Mouse (Mus musculus): ENCODE data around the gene Nup210l. TPM values are rescaled to one million over a fixed set of nuclear protein-coding genes. Genes with fewer than 3 reads are reported as not detected.
A peak's percentile ranks its signal among the peaks of the same experiment; 100 is the strongest.

Gene Nup210l
- polyA plus RNA-seq, 1 experiment from 2014 or later: 0.24 TPM

DNA sequence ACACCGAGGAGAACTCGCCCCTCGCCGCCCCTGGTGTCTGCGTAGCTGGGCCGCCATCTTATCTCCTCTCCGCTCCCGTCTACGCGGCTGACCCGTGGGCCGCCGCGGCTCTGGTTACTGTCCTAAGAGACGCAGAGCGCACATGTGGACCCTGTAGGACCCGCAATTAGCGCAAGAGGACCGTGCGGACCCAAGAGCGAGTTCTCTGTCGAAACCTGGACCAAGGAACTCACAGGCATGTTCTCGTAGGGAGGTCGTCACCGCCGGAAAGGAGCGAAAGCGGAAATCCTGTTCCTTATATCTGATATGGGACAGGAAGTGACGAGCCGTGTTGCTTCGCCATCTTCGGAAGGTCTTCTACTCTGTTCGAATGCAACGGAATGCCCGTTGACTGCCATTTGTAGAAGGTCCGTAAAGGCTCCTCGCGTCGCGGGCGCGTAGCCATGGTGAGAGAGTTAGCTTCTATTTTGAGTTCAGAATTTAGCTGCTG, 109.5 kb downstream of the Nup210l start, which contains the start of the genes Rps27 and Rab13:
Gene Rps27, minus strand, starts transcription at position 275 of the 490 bp plus-strand sequence.
Gene Rab13, plus strand, starts transcription at position 319 of the 490 bp plus-strand sequence.
- peak; percentile 87 for ATAC-seq (ENCODE audit: insufficient number of reproducible peaks, insufficient read depth, low FRiP score, low read depth)

DNA sequence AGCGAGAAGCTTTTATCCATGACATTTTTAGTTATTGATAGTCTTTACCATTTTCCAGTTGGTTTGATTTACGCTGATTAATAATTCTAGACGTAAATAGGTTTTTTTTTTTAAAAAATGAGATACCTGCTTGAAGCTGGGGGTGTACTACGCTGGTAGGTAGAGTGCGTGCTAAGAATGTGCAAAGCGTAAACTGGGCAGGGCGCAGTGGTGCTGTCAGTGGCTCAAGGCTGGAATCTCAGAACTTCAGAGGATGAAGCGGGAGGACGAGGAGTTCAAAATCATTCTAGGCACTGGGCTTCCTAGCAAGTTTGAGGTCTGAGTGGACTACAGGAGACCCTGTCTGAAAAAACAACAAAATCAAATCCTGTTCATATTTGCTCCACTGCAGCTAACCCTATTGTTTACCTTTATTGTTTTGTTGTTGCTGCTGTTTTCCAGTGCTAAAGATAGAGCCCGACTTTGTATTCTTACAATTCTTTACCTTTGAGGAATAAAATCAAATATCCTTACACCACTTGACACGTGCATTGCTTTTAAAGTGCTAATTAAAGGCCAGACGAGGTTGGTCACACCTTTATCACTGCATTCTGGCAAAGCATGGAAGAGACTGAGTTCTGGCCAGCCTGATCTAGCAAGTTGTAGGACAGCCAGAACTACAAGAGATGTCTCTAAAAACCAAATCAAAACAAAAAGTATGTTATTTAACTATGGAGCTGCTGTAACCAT, 110.2 kb downstream of the Nup210l start:
- peaks cover 7 to 21% of the 10 kb centered on the region in 2 experiments; a peak in 3 of 4 replicates for H3K4me1 ChIP-seq (ENCODE audit: control insufficient read depth in 2 of 2, insufficient read depth in 2 of 2, low read length in 2 of 2)
- H3K9me3 ChIP-seq (ENCODE audit: control insufficient read depth, low read length): no peaks in the 10 kb centered on the region
- peak overlapping the region; percentile 88 for H3K4me2 ChIP-seq (ENCODE audit: low read length)
- WGBS: 13% methylated on average over 12 of the region's 12 CpGs
- H3K27ac ChIP-seq (replicated peaks in 1 of 2; ENCODE audit: control insufficient read depth in 1 of 2, insufficient read depth in 1 of 2, low read depth in 2 of 2, low read length in 2 of 2): peak overlapping the region in 1 of 2 experiments; percentile 86; a peak in 1 of 4 replicates
- ATAC-seq (ENCODE audit: insufficient number of reproducible peaks, insufficient read depth, low FRiP score, low read depth): 0 out of 2 replicates have a peak, but pooled peaks have one; percentile 28
- H3K9ac ChIP-seq (ENCODE audit: low read length): peak overlapping the region; percentile 63
- H3K4me3 ChIP-seq (ENCODE audit: control insufficient read depth in 1 of 2, insufficient read depth in 1 of 2, low read depth in 1 of 2, low read length in 2 of 2): peak overlapping the region; percentile 62 to 95
- no peaks in the 10 kb centered on the region for H3K27me3 ChIP-seq (ENCODE audit: control insufficient read depth, insufficient read depth, low read length)
- peaks cover 36% of the 10 kb centered on the region for H3K36me3 ChIP-seq (ENCODE audit: control insufficient read depth, insufficient read depth, low read length)

More for the DNA sequence above, 109.5 kb downstream of the Nup210l start, which contains the start of the genes Rps27 and Rab13:
- Histone ChIP-seq H3K4me3 (ENCODE audit: control insufficient read depth in 1 of 2, insufficient read depth in 1 of 2, low read depth in 1 of 2, low read length in 2 of 2) (peak within 1 kb of the TSS; percentile 62 to 95), H3K9me3 (ENCODE audit: control insufficient read depth, low read length) (no peaks in the 10 kb centered on the region), H3K27ac (replicated peaks in 1 of 2; ENCODE audit: control insufficient read depth in 1 of 2, insufficient read depth in 1 of 2, low read depth in 2 of 2, low read length in 2 of 2) (peak within 1 kb of the TSS; percentile 86 to 96), H3K4me1 (ENCODE audit: control insufficient read depth in 2 of 2, insufficient read depth in 2 of 2, low read length in 2 of 2) (peaks cover 7 to 21% of the 10 kb centered on the region in 2 experiments; a peak in 3 of 4 replicates), H3K36me3 (ENCODE audit: control insufficient read depth, insufficient read depth, low read length) (peaks cover 43% of the 10 kb centered on the region), H3K27me3 (ENCODE audit: control insufficient read depth, insufficient read depth, low read length) (no peaks in the 10 kb centered on the region), H3K4me2 (ENCODE audit: low read length) (peak within 1 kb of the TSS; percentile 88), H3K9ac (ENCODE audit: low read length) (peak within 1 kb of the TSS; percentile 85)
- WGBS: under 1% methylated on average over 42 of the region's 42 CpGs

DNA sequence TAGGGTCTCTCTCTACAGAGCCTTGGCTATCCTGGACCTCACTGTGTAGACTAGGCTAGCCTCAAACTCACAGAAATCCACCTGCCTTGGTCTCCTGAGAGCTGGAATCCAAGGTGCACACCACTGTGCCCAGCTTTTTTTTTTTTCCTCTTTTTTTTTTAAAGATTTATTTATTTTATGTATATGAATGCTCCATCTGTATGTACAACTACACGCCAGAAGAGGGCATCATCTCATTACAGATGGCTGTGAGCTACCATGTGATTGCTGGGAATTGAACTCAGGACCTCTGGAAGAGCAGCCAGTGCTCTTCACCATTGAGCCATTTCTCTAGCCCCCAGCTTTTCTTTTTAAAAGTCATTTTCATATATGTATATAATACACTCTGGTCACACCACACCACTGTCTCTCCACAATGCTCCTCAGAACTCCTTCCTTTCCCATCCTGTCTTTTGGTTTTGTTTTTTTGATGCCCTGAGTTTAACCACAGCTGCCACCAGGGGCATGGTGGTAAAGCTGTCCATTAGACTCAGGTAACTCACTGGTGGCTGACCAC, 112.0 kb downstream of the Nup210l start:
- Histone ChIP-seq H3K4me2 (ENCODE audit: low read length) (no peak overlapping the region), H3K27me3 (ENCODE audit: control insufficient read depth, insufficient read depth, low read length) (no peaks in the 10 kb centered on the region), H3K36me3 (ENCODE audit: control insufficient read depth, insufficient read depth, low read length) (peaks cover 18% of the 10 kb centered on the region), H3K9me3 (ENCODE audit: control insufficient read depth, low read length) (no peaks in the 10 kb centered on the region), H3K4me3 (ENCODE audit: control insufficient read depth in 1 of 2, insufficient read depth in 1 of 2, low read depth in 1 of 2, low read length in 2 of 2) (no peak overlapping the region), H3K27ac (replicated peaks in 1 of 2; ENCODE audit: control insufficient read depth in 1 of 2, insufficient read depth in 1 of 2, low read depth in 2 of 2, low read length in 2 of 2) (no peak overlapping the region), H3K9ac (ENCODE audit: low read length) (no peak overlapping the region), H3K4me1 (ENCODE audit: control insufficient read depth in 2 of 2, insufficient read depth in 2 of 2, low read length in 2 of 2) (peaks cover 7 to 25% of the 10 kb centered on the region in 2 experiments; a peak in 3 of 4 replicates)
- WGBS: 32% methylated on average over 1 of the region's 1 CpGs
- ATAC-seq (ENCODE audit: insufficient number of reproducible peaks, insufficient read depth, low FRiP score, low read depth): no peak

DNA sequence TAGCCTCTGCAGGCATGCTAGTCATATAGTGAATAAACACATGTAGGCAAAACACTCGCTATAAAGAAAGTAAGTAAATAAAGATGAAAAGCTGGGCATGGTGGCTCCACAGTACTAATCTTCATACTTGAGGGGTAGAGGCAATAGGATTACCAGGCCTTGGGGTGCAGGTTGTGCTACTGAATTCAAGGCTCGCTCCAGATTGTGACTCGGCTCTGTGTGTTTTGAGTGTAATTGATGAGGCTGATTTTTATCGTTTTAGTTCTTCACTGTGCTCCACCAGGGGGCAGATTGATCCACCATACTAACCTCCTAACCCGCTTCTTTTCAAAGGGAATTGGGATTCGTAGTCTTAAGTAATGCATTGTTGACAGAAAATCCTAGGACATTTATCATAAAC, 116.2 kb downstream of the Nup210l start:
- 16% methylated on average over 6 of the region's 6 CpGs for WGBS
- Histone ChIP-seq H3K9ac (ENCODE audit: low read length) (peak overlapping the region; percentile 80), H3K4me3 (ENCODE audit: control insufficient read depth in 1 of 2, insufficient read depth in 1 of 2, low read depth in 1 of 2, low read length in 2 of 2) (peak overlapping the region in 1 of 2 experiments; percentile 61; a peak in 3 of 4 replicates), H3K9me3 (ENCODE audit: control insufficient read depth, low read length) (no peaks in the 10 kb centered on the region), H3K36me3 (ENCODE audit: control insufficient read depth, insufficient read depth, low read length) (peaks cover 15% of the 10 kb centered on the region), H3K4me2 (ENCODE audit: low read length) (peak overlapping the region; percentile 71), H3K27me3 (ENCODE audit: control insufficient read depth, insufficient read depth, low read length) (no peaks in the 10 kb centered on the region), H3K4me1 (ENCODE audit: control insufficient read depth in 2 of 2, insufficient read depth in 2 of 2, low read length in 2 of 2) (peaks cover 9 to 22% of the 10 kb centered on the region in 2 experiments), H3K27ac (replicated peaks in 1 of 2; ENCODE audit: control insufficient read depth in 1 of 2, insufficient read depth in 1 of 2, low read depth in 2 of 2, low read length in 2 of 2) (peak overlapping the region; percentile 79 to 83)
- no peak for ATAC-seq (ENCODE audit: insufficient number of reproducible peaks, insufficient read depth, low FRiP score, low read depth)

DNA sequence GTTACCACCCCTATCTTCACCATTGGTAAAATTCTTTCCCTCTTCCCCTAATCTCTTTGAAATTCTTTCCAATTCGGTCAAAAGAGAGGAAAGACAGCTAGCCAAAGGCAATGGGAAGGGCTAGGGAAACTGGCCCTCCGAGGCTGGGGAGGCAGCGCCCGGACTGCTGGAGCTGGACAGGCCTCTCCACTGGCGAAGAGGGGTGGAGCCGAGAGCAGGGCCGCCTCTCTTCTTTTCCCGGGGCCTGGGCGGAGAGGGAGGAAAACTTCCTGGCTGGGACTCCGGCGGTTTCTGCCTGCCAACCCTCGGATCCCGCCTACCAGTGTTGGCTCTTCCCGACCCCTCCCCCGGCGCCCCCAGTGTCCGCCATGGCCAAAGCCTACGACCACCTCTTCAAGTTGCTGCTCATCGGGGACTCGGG, 116.6 kb downstream of the Nup210l start:
- H3K27ac ChIP-seq (replicated peaks in 1 of 2; ENCODE audit: control insufficient read depth in 1 of 2, insufficient read depth in 1 of 2, low read depth in 2 of 2, low read length in 2 of 2): peak overlapping the region; percentile 79 to 83
- peak overlapping the region; percentile 71 for H3K4me2 ChIP-seq (ENCODE audit: low read length)
- peak; percentile 81 for ATAC-seq (ENCODE audit: insufficient number of reproducible peaks, insufficient read depth, low FRiP score, low read depth)
- H3K9me3 ChIP-seq (ENCODE audit: control insufficient read depth, low read length): no peaks in the 10 kb centered on the region
- H3K9ac ChIP-seq (ENCODE audit: low read length): peak overlapping the region; percentile 80
- H3K4me1 ChIP-seq (ENCODE audit: control insufficient read depth in 2 of 2, insufficient read depth in 2 of 2, low read length in 2 of 2): peaks cover 9 to 22% of the 10 kb centered on the region in 2 experiments
- H3K4me3 ChIP-seq (ENCODE audit: control insufficient read depth in 1 of 2, insufficient read depth in 1 of 2, low read depth in 1 of 2, low read length in 2 of 2): peak overlapping the region; percentile 61 to 72
- WGBS: 1% methylated on average over 19 of the region's 20 CpGs
- no peaks in the 10 kb centered on the region for H3K27me3 ChIP-seq (ENCODE audit: control insufficient read depth, insufficient read depth, low read length)
- peaks cover 19% of the 10 kb centered on the region for H3K36me3 ChIP-seq (ENCODE audit: control insufficient read depth, insufficient read depth, low read length)

DNA sequence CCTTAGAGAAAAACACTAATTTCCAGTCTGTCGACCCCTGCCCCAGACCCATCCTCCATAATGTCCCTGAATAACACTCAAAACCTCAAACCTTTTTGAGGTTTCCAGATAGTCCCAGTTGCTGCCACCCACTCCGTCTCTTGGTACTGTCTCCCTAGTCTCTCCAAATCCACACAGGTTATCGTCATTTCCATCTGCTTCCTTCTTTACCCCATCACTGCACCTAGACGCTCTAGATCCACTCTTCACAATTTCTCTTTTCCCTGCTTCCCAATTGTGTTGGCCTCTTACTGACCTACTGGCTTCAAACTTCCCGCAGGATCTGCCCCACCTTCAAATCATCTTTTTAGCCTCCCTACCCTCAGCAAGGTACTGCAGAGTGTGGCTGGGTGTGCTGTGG, 117.2 kb downstream of the Nup210l start:
- H3K27ac ChIP-seq (replicated peaks in 1 of 2; ENCODE audit: control insufficient read depth in 1 of 2, insufficient read depth in 1 of 2, low read depth in 2 of 2, low read length in 2 of 2): peak overlapping the region in 1 of 2 experiments; percentile 83; a peak in 2 of 4 replicates
- H3K4me3 ChIP-seq (ENCODE audit: control insufficient read depth in 1 of 2, insufficient read depth in 1 of 2, low read depth in 1 of 2, low read length in 2 of 2): peak overlapping the region; percentile 61 to 72
- WGBS: 18% methylated on average over 5 of the region's 5 CpGs
- H3K27me3 ChIP-seq (ENCODE audit: control insufficient read depth, insufficient read depth, low read length): no peaks in the 10 kb centered on the region
- H3K4me2 ChIP-seq (ENCODE audit: low read length): peak overlapping the region; percentile 71
- ATAC-seq (ENCODE audit: insufficient number of reproducible peaks, insufficient read depth, low FRiP score, low read depth): no peak
- H3K9me3 ChIP-seq (ENCODE audit: control insufficient read depth, low read length): no peaks in the 10 kb centered on the region
- H3K9ac ChIP-seq (ENCODE audit: low read length): peak overlapping the region; percentile 80
- H3K36me3 ChIP-seq (ENCODE audit: control insufficient read depth, insufficient read depth, low read length): peaks cover 25% of the 10 kb centered on the region
- H3K4me1 ChIP-seq (ENCODE audit: control insufficient read depth in 2 of 2, insufficient read depth in 2 of 2, low read length in 2 of 2): peaks cover 9 to 22% of the 10 kb centered on the region in 2 experiments

DNA sequence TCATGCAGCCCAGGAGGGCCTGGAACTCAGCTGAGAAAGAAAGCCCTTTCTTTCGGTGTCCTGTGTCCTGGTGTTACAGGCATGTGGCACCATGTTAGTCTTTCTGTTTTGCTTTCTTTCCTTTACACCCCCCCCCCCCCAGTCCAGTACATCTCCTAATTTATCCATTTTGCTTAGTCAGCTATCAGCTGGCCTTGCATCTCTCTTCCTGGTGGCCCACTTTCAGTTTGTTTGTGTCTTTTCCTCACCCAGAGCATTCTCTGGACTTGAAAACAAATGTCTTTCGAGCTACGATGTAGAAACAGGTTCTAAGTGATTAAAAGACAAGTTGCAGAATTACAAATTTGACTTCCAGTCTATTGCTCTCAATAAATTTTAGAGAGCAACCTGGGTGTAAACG, 118.5 kb downstream of the Nup210l start:
- no peak for ATAC-seq (ENCODE audit: insufficient number of reproducible peaks, insufficient read depth, low FRiP score, low read depth)
- Histone ChIP-seq H3K36me3 (ENCODE audit: control insufficient read depth, insufficient read depth, low read length) (peaks cover 25% of the 10 kb centered on the region), H3K27me3 (ENCODE audit: control insufficient read depth, insufficient read depth, low read length) (no peaks in the 10 kb centered on the region), H3K9ac (ENCODE audit: low read length) (no peak overlapping the region; the same call in 1 of the 2 replicates), H3K4me1 (ENCODE audit: control insufficient read depth in 2 of 2, insufficient read depth in 2 of 2, low read length in 2 of 2) (peaks cover 9 to 22% of the 10 kb centered on the region in 2 experiments), H3K27ac (replicated peaks in 1 of 2; ENCODE audit: control insufficient read depth in 1 of 2, insufficient read depth in 1 of 2, low read depth in 2 of 2, low read length in 2 of 2) (no peak overlapping the region), H3K9me3 (ENCODE audit: control insufficient read depth, low read length) (no peaks in the 10 kb centered on the region), H3K4me3 (ENCODE audit: control insufficient read depth in 1 of 2, insufficient read depth in 1 of 2, low read depth in 1 of 2, low read length in 2 of 2) (no peak overlapping the region), H3K4me2 (ENCODE audit: low read length) (no peak overlapping the region)
- 74% methylated on average over 4 of the region's 4 CpGs for WGBS
